Mouse (Mus musculus) layer of hippocampus, adult 2 months (tissue): ENCODE measurements at regions not wholly inside any gene's neighbourhood (a gene's known extent, or its start where the extent isn't known, plus 50 kb on each side); places are given as distances from the start of the nearest gene placed in this dataset.

Experiments used
- DNase-seq, 2 experiments: peaks; one replicate each; pipeline ENCODE4 v3.0.0; 2022; ENCODE audit warnings: low spot score in 2 of 2
- H3K27ac ChIP-seq: fragments of 200-600 bp; 2 replicates; pipeline ENCODE4 v1.8.1; 2022
- H3K4me3 ChIP-seq: fragments of 200-600 bp; 2 replicates; pipeline ENCODE4 v1.8.1; 2022; ENCODE audit warnings: mild to moderate bottlenecking
- CTCF ChIP-seq: fragments of 200-600 bp; conservative IDR thresholded peaks from 2 replicates; pipeline ENCODE4 v1.8.1; 2022; ENCODE audit warnings: antibody characterized with exemption, mild to moderate bottlenecking, moderate library complexity

DNA sequence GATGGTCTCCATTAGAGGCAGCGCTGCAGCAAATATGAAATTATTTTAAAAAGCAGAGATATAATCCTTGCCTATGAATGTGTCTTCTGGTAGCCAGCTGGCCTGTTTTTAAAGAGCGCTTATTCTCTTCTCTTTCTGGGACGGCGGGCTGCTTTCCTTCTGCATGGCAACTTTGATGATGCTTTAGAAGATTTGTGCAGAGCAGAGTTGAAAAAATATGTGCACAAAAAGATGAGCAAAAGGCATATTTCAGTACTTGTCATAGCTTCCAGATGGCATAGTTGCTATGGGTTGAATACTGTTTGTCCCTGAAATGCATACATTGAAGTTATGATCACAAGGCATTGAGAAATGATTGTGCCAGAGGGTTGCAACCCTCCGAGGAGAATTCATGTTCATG, 554.1 kb upstream of the Pdzrn3 start:
- H3K27ac ChIP-seq, result no peak overlapping the region
- no peak for TF ChIP-seq CTCF
- no peak overlapping the region for H3K4me3 ChIP-seq
- no peak for DNase-seq

DNA sequence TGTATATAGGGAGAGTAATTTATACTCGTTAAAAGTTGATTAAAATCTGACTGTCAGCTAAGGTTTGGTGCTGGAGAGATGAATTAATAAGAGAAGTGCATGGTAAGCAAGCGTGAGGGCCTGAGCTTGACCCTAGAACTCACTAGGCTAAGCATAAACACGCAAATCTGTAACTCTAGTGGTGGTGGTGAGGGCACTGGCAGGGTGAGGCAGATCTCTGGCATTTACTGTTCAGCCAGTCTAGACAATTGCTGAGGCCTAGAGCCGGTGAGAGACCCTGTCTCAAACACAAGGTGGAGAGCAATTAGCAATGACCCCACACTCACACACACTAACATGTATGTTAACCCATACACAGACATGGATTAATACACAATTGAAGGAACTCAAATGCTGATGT, 544.0 kb upstream of the Pdzrn3 start:
- TF ChIP-seq CTCF, result no peak
- no peak overlapping the region for H3K4me3 ChIP-seq
- no peak overlapping the region for H3K27ac ChIP-seq
- DNase-seq, result no peak

DNA sequence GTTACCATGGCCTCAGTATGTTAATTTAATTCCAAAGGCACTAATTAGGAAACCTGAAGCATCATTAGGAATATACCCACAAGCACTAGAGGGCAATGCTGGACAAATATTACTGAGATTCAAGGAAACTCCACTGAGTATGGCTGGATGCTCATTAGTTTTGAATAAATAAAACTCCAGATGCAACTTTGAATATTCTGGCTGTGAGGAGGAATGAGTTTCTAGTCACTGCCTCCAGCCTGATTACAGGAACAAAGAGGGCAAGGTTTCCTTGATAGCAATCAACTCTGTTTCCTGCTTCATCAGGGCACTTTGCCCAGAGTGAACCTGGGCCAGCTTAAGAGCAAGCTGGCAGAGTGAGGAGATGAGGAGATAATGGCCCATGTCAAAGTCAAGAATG, 543.5 kb upstream of the Pdzrn3 start:
- TF ChIP-seq CTCF, result peak; percentile 65
- no peak overlapping the region for H3K4me3 ChIP-seq
- no peak for DNase-seq
- H3K27ac ChIP-seq, result no peak overlapping the region

DNA sequence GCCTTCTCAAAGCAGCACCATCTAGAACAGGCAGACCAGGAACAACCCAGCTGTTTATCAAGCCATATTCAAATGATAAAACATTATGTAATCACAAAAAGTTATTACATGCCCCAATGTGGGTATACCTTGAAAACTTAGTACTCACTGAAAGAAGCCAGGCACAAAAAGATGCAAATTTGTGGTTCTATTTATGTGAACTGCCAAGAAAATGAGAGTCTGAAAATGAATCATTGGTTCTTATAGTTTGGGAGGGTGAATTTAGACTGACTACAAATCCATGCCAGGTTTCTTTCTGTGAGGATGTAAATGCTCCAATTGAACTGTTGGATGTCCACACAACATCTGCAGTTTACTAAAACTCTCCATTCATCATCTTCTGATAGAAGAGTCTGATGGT, 541.2 kb upstream of the Pdzrn3 start:
- Histone ChIP-seq H3K4me3 (no peak overlapping the region), H3K27ac (no peak overlapping the region)
- DNase-seq, result no peak
- TF ChIP-seq CTCF, result no peak

DNA sequence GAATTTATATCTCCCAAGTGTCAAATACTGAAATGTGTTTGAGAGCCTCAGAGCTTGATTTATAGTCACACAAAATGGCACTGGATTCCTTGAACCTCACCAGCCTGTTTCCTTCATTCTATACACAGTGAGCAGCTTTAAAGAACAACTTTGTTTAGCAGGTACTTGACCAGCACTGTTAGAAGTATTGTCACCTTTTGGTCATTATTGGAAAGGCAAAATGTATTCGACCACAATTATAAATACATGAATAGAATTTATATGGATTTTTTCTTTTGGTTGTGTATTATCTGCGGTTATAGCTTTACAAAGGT, 527.3 kb upstream of the Pdzrn3 start:
- DNase-seq, result no peak
- TF ChIP-seq CTCF, result no peak
- no peak overlapping the region for H3K27ac ChIP-seq
- no peak overlapping the region for H3K4me3 ChIP-seq

DNA sequence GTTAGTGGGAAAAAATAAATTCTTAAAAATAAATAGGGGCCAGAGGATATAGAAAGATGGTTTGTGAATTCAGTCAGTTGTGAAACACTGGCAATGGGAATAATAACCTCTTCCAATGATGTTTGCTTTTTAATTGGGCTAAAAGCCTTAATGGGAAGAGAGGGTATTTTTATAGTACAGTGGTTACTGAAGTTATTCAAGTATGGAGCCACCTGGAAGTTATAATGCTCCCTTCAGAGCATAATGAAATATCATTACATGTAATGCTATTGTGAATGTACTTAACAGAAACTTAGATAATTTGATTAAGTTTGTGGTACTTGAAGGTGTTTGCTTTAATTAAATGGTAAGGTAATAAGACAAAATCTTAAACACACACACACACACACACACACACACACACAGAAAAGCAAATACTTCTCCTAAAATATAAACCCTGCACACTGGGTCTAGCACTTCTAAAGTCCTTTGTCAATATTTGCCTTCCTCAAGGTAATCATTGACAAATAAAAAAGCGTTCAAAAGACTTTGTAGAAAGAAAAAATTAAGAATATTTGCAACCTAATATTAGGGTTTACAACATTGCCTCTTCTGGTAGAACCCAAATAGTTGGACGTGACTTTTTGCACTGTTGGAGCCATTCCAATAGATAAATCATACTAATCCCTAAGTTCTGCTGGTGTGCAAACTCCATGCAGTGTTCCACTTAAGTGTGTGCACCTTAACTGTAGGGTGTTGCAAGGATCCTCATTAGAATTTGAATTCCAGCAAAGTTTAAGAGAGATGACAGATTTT, 526.7 kb upstream of the Pdzrn3 start:
- no peak overlapping the region for H3K4me3 ChIP-seq

DNA sequence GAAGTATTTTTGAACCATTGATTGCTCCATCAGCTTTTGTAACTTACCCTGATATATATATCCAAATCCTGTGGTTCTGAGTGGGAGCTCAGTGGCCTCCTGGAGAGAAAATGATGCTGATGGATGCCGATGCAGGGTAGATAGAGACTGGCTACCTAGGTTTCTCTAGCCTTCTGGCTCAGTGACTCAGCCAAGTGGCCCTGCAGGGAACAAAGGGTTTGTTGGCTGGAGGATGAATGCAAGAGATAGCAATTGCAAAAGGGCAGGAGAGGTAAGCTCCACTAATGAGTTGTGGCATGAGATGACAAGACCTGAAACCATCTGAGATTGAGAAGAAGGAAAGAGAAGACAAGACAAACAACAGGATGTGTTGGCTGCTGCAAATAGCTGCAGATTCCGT, 524.6 kb upstream of the Pdzrn3 start:
- Histone ChIP-seq H3K27ac (no peak overlapping the region), H3K4me3 (no peak overlapping the region)
- TF ChIP-seq CTCF, result no peak
- DNase-seq, result no peak

More for the DNA sequence above, 526.7 kb upstream of the Pdzrn3 start:
- DNase-seq, result no peak
- TF ChIP-seq CTCF, result no peak
- no peak overlapping the region for H3K27ac ChIP-seq

DNA sequence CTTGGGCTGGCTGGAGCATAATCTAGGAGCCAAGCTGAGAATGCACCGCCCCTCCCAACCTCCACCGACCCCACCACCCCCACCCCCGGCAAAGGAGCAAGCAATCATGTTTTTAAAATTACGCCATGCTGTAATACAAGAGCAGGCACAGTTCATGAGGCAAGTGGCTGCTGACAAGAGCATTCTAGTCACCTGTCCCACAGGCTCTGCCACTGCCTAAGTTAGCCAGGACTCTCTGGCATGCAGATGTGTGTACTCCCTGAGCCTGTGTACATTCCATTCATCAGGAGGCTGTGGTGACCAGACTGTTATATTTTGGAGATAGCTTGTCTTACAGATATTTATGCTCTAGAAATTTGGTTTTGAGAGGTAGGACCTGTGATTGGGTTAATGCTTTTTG, 520.8 kb upstream of the Pdzrn3 start:
- TF ChIP-seq CTCF, result no peak
- DNase-seq, result no peak
- Histone ChIP-seq H3K4me3 (no peak overlapping the region), H3K27ac (no peak overlapping the region)

DNA sequence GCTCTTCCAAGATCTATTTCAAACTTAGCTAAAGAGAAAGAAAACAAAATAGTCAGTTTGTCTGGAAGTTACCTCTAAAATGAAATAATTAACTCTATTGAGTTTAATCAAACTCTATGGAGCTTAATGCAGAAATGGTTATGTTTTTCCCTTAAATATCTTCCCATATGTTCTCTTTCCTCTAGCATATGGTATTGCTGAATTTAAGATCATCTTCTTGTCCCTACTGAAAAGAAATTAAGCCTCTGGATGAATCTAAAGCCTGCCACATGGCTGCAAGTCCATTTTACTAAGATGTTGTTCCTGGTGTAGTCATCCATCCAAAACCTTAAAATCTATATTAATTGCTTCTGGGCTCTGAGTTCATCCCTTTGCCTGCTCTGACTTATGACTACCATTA, 513.0 kb upstream of the Pdzrn3 start:
- Histone ChIP-seq H3K27ac (no peak overlapping the region), H3K4me3 (no peak overlapping the region)
- no peak for DNase-seq
- no peak for TF ChIP-seq CTCF

DNA sequence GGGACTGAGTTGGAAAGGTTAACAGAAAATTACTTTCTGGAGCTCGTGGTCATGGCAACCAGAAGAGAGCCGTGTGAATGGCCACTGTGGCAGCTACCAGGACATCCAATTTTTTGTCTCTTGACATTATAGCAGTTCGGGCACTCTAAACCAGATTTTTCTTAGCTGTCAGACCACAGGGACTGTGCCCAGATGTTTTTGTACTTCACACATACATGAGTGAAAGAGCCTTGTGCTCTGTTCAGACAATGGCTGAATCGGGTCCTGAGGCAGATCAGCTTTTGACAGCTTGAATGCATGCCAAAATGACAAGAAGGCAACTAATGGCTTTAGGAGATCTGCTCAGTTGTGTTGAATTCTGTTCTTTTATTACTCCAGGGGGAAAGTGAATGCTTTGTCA, 505.2 kb upstream of the Pdzrn3 start:
- TF ChIP-seq CTCF, result no peak
- DNase-seq, result no peak
- Histone ChIP-seq H3K4me3 (no peak overlapping the region), H3K27ac (no peak overlapping the region)

DNA sequence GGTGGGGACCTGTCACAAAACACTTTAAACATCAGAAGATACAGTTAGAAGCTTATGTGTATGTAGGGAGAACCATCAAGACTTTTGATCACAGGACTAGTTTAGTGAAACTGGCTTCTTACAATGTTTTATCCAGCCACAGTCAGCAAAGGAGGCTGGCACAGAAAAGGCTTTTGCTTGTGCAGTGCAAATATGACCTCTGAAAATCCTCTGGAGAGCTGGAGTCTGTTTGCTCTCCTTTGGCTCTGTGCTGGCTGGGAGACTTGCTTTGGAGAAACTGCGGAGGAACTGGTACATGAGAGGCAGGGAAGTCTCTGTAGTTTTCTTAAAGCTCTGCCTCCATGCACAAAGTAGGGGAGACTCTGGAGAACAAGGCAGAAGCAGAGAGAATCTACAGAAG, 497.2 kb upstream of the Pdzrn3 start:
- no peak for DNase-seq
- TF ChIP-seq CTCF, result no peak
- Histone ChIP-seq H3K27ac (no peak overlapping the region), H3K4me3 (no peak overlapping the region)

DNA sequence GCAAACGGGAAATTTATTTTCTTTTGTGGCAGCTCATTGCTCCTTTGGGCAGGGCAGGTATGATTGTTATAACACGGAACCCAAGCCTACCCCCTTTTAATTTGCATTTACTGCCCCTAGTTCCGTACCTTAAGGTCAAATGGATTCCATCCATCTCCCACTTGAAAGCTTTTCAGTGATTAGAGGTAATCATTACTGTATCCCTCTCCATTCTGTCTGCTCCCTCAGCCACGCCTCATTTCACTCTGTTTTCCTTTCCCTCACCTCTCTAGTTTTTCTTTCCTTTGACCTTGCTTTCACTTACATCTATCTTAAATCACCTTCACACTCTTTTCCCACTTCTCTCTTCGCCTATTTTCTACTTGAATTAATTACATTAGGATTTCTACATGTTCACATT, 481.2 kb upstream of the Pdzrn3 start:
- no peak for DNase-seq
- Histone ChIP-seq H3K4me3 (no peak overlapping the region), H3K27ac (no peak overlapping the region)
- no peak for TF ChIP-seq CTCF

DNA sequence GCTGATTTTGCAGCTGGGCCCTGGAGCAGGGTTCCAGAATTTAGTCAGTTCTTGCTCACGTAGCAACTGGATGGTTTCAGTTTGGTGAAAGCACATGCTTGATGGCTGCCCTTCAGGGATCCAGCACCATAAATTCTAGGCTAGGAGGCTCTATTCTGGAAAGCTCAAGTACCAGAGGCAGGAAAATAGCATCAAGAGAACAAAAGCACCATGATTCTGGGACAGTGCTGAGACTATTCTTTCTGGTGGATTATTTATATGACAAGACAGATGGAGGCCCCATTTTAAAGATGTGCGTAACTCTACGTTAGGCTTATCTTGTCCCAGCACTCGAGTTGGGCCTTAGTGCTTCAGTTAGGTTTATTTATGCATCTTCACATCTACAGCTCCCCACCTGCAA, 463.0 kb upstream of the Pdzrn3 start:
- DNase-seq, result no peak

DNA sequence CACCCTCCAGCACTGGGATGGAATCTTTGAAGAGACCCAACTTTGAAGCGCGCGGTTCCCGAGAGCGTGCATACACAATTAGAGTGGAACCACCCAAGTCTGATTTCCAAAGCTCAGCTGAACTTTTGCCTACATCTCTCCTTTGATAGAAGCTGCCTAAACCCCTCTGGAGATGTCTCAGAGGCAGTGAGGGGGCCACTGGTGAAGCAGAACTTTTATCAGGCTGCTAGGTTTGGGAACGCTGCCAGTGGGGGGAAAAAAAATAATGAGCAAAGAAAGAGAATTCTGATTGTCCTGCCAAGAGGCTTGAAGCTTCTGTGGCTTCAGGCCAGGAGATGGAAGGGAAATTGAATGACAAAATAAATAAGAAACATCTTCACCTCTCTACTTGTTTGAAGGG, 459.9 kb upstream of the Pdzrn3 start:
- DNase-seq, result no peak
- TF ChIP-seq CTCF, result no peak
- Histone ChIP-seq H3K27ac (no peak overlapping the region), H3K4me3 (no peak overlapping the region)

More for the DNA sequence above, 463.0 kb upstream of the Pdzrn3 start:
- TF ChIP-seq CTCF, result no peak
- no peak overlapping the region for H3K27ac ChIP-seq
- H3K4me3 ChIP-seq, result no peak overlapping the region

DNA sequence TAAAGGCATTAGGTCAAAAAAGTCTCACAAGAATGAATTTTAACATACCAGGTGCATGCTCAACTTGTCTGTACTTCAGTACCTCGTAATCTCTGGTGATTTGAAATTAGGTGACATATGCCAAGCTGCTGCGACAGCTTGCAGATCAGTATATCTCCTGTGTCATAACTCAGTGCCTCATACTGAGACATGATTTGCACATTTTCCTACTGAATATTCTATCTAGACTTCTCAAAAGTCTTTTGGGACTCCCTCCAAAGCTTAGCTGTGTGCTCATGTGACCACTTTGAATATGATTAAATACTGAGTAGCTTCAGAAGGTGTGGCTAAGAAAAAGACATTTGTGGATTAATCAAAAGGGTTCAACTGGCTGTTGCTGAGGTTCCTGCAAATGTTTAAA, 416.3 kb upstream of the Pdzrn3 start:
- H3K4me3 ChIP-seq, result no peak overlapping the region
- TF ChIP-seq CTCF, result no peak
- H3K27ac ChIP-seq, result no peak overlapping the region
- no peak for DNase-seq
